9 mouse cellular contexts compared by ENCODE assay signal in the genomic region with DNA sequence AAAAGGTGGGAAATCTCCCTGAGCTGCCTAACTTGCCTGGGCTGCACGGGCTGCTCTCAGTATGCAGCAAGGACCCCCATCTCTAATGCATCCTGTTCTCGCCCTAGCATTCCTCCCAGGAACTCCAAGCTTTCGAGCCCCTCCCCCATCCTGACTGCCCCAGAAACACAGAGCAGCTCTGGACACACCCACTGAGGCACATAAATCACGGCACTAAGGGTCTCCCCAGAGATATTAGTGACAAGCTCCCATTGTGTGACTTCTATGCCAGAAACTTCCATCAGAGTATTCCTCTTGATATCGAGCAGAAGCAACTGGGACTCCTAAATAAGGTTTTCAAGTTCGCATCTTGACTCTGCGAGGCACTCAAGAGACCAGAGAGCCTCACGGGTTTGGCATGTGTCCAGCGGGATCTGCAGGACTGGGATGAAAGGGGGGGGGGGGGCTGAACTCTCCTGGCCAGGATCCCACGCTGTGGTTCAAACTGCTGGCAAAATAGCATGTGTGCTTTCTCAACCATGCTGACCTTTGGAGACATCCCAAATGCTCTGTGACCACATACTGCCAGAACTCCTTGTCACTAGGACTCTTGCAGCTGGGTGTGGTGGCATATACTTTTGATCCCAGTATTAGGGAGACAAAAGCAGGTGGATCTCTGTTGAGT.
DNase-seq lines count a peak whose midpoint lies in the region; ATAC-seq lines count a peak whose summit lies in the region.
"Had no signal": no experiment of that assay in that cellular context is flagged by ENCODE, and none has a peak within 500 bp of the region (broad histone marks: within the 10 kb centered on the region; RNA-seq: fewer than 3 reads in every experiment).

No protein-coding gene starts in this region.

- 10% methylated on average over 10 of the region's 10 CpGs for WGBS in intestine, embryonic 15.5 days
- WGBS in lung, embryonic 15.5 days = 5% methylated on average over 10 of the region's 10 CpGs

- DNase-seq in urinary bladder, postnatal 14 days (ENCODE audit: low spot score) = peak; percentile 57
- DNase-seq in urinary bladder, postnatal 10 days (ENCODE audit: low spot score) = no peak
- peak; percentile 61 for DNase-seq in forelimb bud, embryonic 11.5 days (ENCODE audit: low read depth, low spot score)
- DNase-seq in yolk sac, embryonic 10.5 days (ENCODE audit: low spot score) = peak; percentile 61
- no peak for DNase-seq in cerebellum, adult 9-10 months
- no peak for DNase-seq in layer of hippocampus, postnatal 36 days

- H3K9me3 ChIP-seq in intestine, embryonic 15.5 days = no peaks in the 10 kb centered on the region
- no peaks in the 10 kb centered on the region for H3K9me3 ChIP-seq in lung, embryonic 15.5 days

- H3K27ac ChIP-seq in intestine, embryonic 15.5 days = peak overlapping the region; percentile 49; the same call in 1 of the 2 replicates
- no peak overlapping the region for H3K27ac ChIP-seq in lung, embryonic 15.5 days

- no peak overlapping the region for H3K4me3 ChIP-seq in intestine, embryonic 15.5 days (replicated peaks)
- no peak overlapping the region for H3K4me3 ChIP-seq in lung, embryonic 15.5 days

- H3K9ac ChIP-seq in intestine, embryonic 15.5 days = no peak overlapping the region
- no peak overlapping the region for H3K9ac ChIP-seq in lung, embryonic 15.5 days

- ATAC-seq in intestine, embryonic 15.5 days = peak; percentile 68
- peak; percentile 64; the same call in 1 of the 2 replicates for ATAC-seq in lung, embryonic 15.5 days (ENCODE audit: borderline replicate concordance, extremely low read depth, low FRiP score, low TSS enrichment)
- ATAC-seq: Patski had no signal

- peaks cover 14% of the 10 kb centered on the region for H3K4me1 ChIP-seq in intestine, embryonic 15.5 days (replicated peaks)
- H3K4me1 ChIP-seq in lung, embryonic 15.5 days = peaks cover 29% of the 10 kb centered on the region

- H3K36me3 ChIP-seq in intestine, embryonic 15.5 days = no peaks in the 10 kb centered on the region
- H3K36me3 ChIP-seq in lung, embryonic 15.5 days = no peaks in the 10 kb centered on the region

- 0 out of 2 replicates have a peak overlapping the region, but pooled peaks have one; percentile 14 for H3K4me2 ChIP-seq in intestine, embryonic 15.5 days (replicated peaks)
- H3K4me2 ChIP-seq in lung, embryonic 15.5 days = peak overlapping the region; percentile 36

- no peaks in the 10 kb centered on the region for H3K27me3 ChIP-seq in intestine, embryonic 15.5 days (replicated peaks)
- no peaks in the 10 kb centered on the region; the same call in 1 of the 2 replicates for H3K27me3 ChIP-seq in lung, embryonic 15.5 days

Comparison
In these comparisons a context has a peak if more than half of its experiments do, and no peak if none do; other contexts are left out.
1. DNase-seq: peak in urinary bladder, postnatal 14 days (single experiment), forelimb bud, embryonic 11.5 days (single experiment) and yolk sac, embryonic 10.5 days (single experiment); none in urinary bladder, postnatal 10 days (single experiment), cerebellum, adult 9-10 months (single experiment) and layer of hippocampus, postnatal 36 days (0 of 2).